ENCODE assay signal across 27 mouse cellular contexts in genomic region chr10:17592387-17592786, GRCm38 (mm10).
DNase-seq lines count a peak whose midpoint lies in the region; ATAC-seq and TF ChIP-seq lines count a peak whose summit lies in the region.
"Had no signal": no experiment of that assay in that cellular context is flagged by ENCODE, and none has a peak within 500 bp of the region (broad histone marks: within the 10 kb centered on the region; RNA-seq: fewer than 3 reads in every experiment).

No protein-coding gene starts in this region.

- no peaks in the 10 kb centered on the region for H3K36me3 ChIP-seq in liver, postnatal 0 days (replicated peaks; ENCODE audit: insufficient read depth, low read length)
- no peaks in the 10 kb centered on the region for H3K36me3 ChIP-seq in liver, embryonic 12.5 days
- no peaks in the 10 kb centered on the region for H3K36me3 ChIP-seq in liver, embryonic 14.5 days (replicated peaks; ENCODE audit: control insufficient read depth, insufficient read depth, low read depth)
- no peaks in the 10 kb centered on the region for H3K36me3 ChIP-seq in intestine, postnatal 0 days (ENCODE audit: control insufficient read depth, insufficient read depth)
- H3K36me3 ChIP-seq: embryonic facial prominence, embryonic 10.5 days; embryonic facial prominence, embryonic 13.5 days; forebrain, embryonic 12.5 days; forebrain, embryonic 15.5 days; heart, embryonic 12.5 days; heart, embryonic 15.5 days had no signal

- no peak for TF ChIP-seq CTCF in liver, postnatal 0 days (IDR thresholded peaks at IDR 0.05; ENCODE audit: low read depth)
- TF ChIP-seq CTCF in liver, embryonic 14.5 days (IDR thresholded peaks at IDR 0.05; ENCODE audit: low read depth), result no peak
- TF ChIP-seq CTCF in intestine, postnatal 0 days (IDR thresholded peaks at IDR 0.05; ENCODE audit: low read depth), result no peak

- H3K4me1 ChIP-seq in liver, postnatal 0 days (ENCODE audit: insufficient read depth), result peaks cover 16% of the 10 kb centered on the region
- H3K4me1 ChIP-seq in liver, embryonic 12.5 days, result peaks cover 77% of the 10 kb centered on the region
- H3K4me1 ChIP-seq in liver, embryonic 14.5 days (replicated peaks; ENCODE audit: control insufficient read depth in 2 of 2, insufficient read depth in 2 of 2, low read length in 1 of 2), result peaks cover 52 to 62% of the 10 kb centered on the region in 2 experiments
- no peaks in the 10 kb centered on the region for H3K4me1 ChIP-seq in intestine, postnatal 0 days (replicated peaks; ENCODE audit: control insufficient read depth, insufficient read depth, low read length)
- H3K4me1 ChIP-seq: embryonic facial prominence, embryonic 10.5 days; embryonic facial prominence, embryonic 13.5 days; forebrain, embryonic 12.5 days; forebrain, embryonic 15.5 days had no signal

- H3K9ac ChIP-seq in liver, postnatal 0 days (replicated peaks), result no peak overlapping the region
- no peak overlapping the region for H3K9ac ChIP-seq in liver, embryonic 12.5 days
- no peak overlapping the region for H3K9ac ChIP-seq in liver, embryonic 14.5 days (replicated peaks)
- H3K9ac ChIP-seq in intestine, postnatal 0 days (ENCODE audit: low read depth, low read length), result no peak overlapping the region
- H3K9ac ChIP-seq: embryonic facial prominence, embryonic 13.5 days; forebrain, embryonic 12.5 days; forebrain, embryonic 15.5 days; heart, embryonic 12.5 days; heart, embryonic 15.5 days; hindbrain, embryonic 14.5 days had no signal

- H3K4me2 ChIP-seq in liver, postnatal 0 days (ENCODE audit: low read depth, low read length), result no peak overlapping the region
- H3K4me2 ChIP-seq in liver, embryonic 12.5 days, result peak overlapping the region; percentile 6; the same call in 1 of the 2 replicates
- H3K4me2 ChIP-seq in liver, embryonic 14.5 days (ENCODE audit: low read depth), result no peak overlapping the region
- no peak overlapping the region for H3K4me2 ChIP-seq in intestine, postnatal 0 days (replicated peaks; ENCODE audit: low read depth)
- H3K4me2 ChIP-seq: embryonic facial prominence, embryonic 13.5 days; forebrain, embryonic 12.5 days; forebrain, embryonic 15.5 days; heart, embryonic 12.5 days; heart, embryonic 15.5 days; hindbrain, embryonic 14.5 days had no signal

- H3K27ac ChIP-seq in liver, postnatal 0 days (ENCODE audit: low read depth), result no peak overlapping the region
- peak overlapping the region; percentile 68 for H3K27ac ChIP-seq in liver, embryonic 12.5 days
- peak overlapping the region; percentile 32 for H3K27ac ChIP-seq in liver, embryonic 14.5 days
- no peak overlapping the region for H3K27ac ChIP-seq in intestine, postnatal 0 days (ENCODE audit: low read depth, low read length)
- H3K27ac ChIP-seq: embryonic facial prominence, embryonic 10.5 days; embryonic facial prominence, embryonic 13.5 days; forebrain, embryonic 12.5 days; forebrain, embryonic 15.5 days; heart, adult 2 months; heart, embryonic 15.5 days; hindbrain, embryonic 14.5 days; hindbrain, postnatal 0 days had no signal

- H3K9me3 ChIP-seq in liver, postnatal 0 days (ENCODE audit: low read length), result no peaks in the 10 kb centered on the region
- no peaks in the 10 kb centered on the region for H3K9me3 ChIP-seq in liver, embryonic 12.5 days (replicated peaks)
- no peaks in the 10 kb centered on the region for H3K9me3 ChIP-seq in liver, embryonic 14.5 days (ENCODE audit: control insufficient read depth, low read length)
- H3K9me3 ChIP-seq in intestine, postnatal 0 days (ENCODE audit: control insufficient read depth), result no peaks in the 10 kb centered on the region
- H3K9me3 ChIP-seq: embryonic facial prominence, embryonic 10.5 days; embryonic facial prominence, embryonic 13.5 days; forebrain, embryonic 12.5 days; forebrain, embryonic 15.5 days; heart, embryonic 12.5 days; heart, embryonic 15.5 days had no signal

- no peaks in the 10 kb centered on the region for H3K27me3 ChIP-seq in liver, postnatal 0 days (ENCODE audit: insufficient read depth, low read length)
- no peaks in the 10 kb centered on the region for H3K27me3 ChIP-seq in liver, embryonic 12.5 days (replicated peaks)
- no peaks in the 10 kb centered on the region for H3K27me3 ChIP-seq in liver, embryonic 14.5 days (ENCODE audit: control insufficient read depth, insufficient read depth, low read length)
- H3K27me3 ChIP-seq in intestine, postnatal 0 days (replicated peaks; ENCODE audit: control insufficient read depth, insufficient read depth, low read length), result no peaks in the 10 kb centered on the region
- H3K27me3 ChIP-seq: embryonic facial prominence, embryonic 13.5 days; forebrain, embryonic 12.5 days; forebrain, embryonic 15.5 days; heart, embryonic 12.5 days; heart, embryonic 15.5 days had no signal

- no peak for ATAC-seq in liver, postnatal 0 days
- peak; percentile 27 for ATAC-seq in liver, embryonic 12.5 days
- no peak for ATAC-seq in liver, embryonic 14.5 days (ENCODE audit: insufficient read depth)
- ATAC-seq in intestine, postnatal 0 days, result no peak
- ATAC-seq: CD4-positive, CD25-positive, alpha-beta regulatory T cell, adult 4 months; forebrain, embryonic 15.5 days; hindbrain, postnatal 0 days had no signal

- 64% methylated on average over 4 of the region's 4 CpGs for WGBS in liver, postnatal 0 days (ENCODE audit: insufficient replicate concordance)
- 37% methylated on average over 4 of the region's 4 CpGs for WGBS in liver, embryonic 12.5 days (ENCODE audit: insufficient replicate concordance)
- WGBS in liver, embryonic 14.5 days (ENCODE audit: insufficient replicate concordance), result 36% methylated on average over 4 of the region's 4 CpGs
- whole genome bisulfite sequencing in intestine, postnatal 0 days, result 88% methylated on average over 4 of the region's 4 CpGs

- peak; percentile 53 for DNase-seq in liver
- no peak for DNase-seq in liver, postnatal 0 days
- no peak for DNase-seq in liver, embryonic 14.5 days (ENCODE audit: low read depth in 3 of 3, low spot score in 3 of 3)
- no peak for DNase-seq in lung, postnatal 25 days (ENCODE audit: low spot score)
- DNase-seq: adrenal gland, adult 8-10 months; adrenal gland, postnatal 25 days; cerebellum, adult 11-12 months; cerebellum, adult 8-10 months; cerebellum, postnatal 10 days; cerebellum, postnatal 36 days; embryo, embryonic 11 days; gastrocnemius, postnatal 25 days; heart, adult 2 months; heart, postnatal 10 days; heart, postnatal 4 days had no signal

- TF ChIP-seq EP300 in liver, postnatal 0 days (IDR thresholded peaks at IDR 0.05; ENCODE audit: low read depth), result no peak
- TF ChIP-seq EP300 in liver, embryonic 14.5 days (IDR thresholded peaks at IDR 0.05; ENCODE audit: low read depth), result peak; percentile 51

- H3K4me3 ChIP-seq in liver, postnatal 0 days (ENCODE audit: low read depth, low read length), result no peak overlapping the region
- H3K4me3 ChIP-seq in liver, embryonic 12.5 days, result no peak overlapping the region
- no peak overlapping the region for H3K4me3 ChIP-seq in liver, embryonic 14.5 days (ENCODE audit: insufficient read depth in 1 of 2, low read depth in 2 of 2, low read length in 2 of 2)
- no peak overlapping the region for H3K4me3 ChIP-seq in intestine, postnatal 0 days (ENCODE audit: low read depth, low read length)
- H3K4me3 ChIP-seq: embryonic facial prominence, embryonic 10.5 days; embryonic facial prominence, embryonic 13.5 days; erythroblast, embryonic 14.5 days; forebrain, embryonic 12.5 days; forebrain, embryonic 15.5 days; heart, adult 2 months; heart, embryonic 12.5 days; heart, embryonic 15.5 days had no signal

Comparison
In these comparisons a context has a peak if more than half of its experiments do, and no peak if none do; other contexts are left out.
1. H3K27ac ChIP-seq: peak in liver, embryonic 12.5 days (single experiment) and liver, embryonic 14.5 days (single experiment); none in liver, postnatal 0 days (single experiment) and intestine, postnatal 0 days (single experiment).